Mouse (Mus musculus): ENCODE data around the gene Klrd1. TPM values are rescaled to one million over a fixed set of nuclear protein-coding genes. Genes with fewer than 3 reads are reported as not detected.

Gene Klrd1
- polyA plus RNA-seq, 1 experiment = 0.23 TPM

DNA sequence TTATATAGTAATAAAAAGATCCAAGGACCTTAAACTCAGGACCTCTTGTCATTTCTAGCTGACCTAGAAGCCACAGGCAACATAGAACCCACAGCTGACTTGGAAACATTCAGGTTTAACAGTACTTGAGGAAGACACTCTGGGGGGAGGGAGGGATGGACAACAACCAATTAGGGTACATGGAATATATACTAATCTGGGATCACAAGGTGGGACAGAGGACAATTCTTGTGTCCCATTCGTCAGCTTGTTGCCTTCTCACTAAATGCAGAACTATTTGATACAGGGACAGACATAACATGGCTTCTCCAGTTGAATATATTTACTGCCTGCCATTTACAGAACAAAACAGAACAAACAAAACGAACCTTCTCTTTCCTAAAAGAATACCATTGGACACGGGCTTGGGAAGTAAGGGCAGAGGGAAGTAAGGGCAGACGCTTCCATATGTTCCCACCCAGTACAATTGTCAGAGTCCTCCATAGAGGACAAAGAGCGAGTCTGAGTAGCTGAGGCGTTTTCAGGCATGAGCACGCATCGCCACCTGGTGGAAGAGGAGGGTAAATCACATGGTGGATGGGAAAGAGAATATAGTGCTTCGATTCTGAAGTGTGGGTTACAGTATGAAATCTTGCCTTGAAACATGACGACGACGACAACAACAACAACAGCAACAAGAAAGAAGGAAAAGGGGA is 32.5 kb upstream of the Klrd1 start:
- H3K27ac ChIP-seq (ENCODE audit: insufficient read depth, low read depth, low read length) = no peak overlapping the region
- no peaks in the 10 kb centered on the region for H3K36me3 ChIP-seq (ENCODE audit: control insufficient read depth, insufficient read depth, low read length)
- no peaks in the 10 kb centered on the region for H3K4me1 ChIP-seq (ENCODE audit: control insufficient read depth, insufficient read depth, insufficient read length, low read length)
- TF ChIP-seq CTCF (IDR thresholded peaks at IDR 0.05; ENCODE audit: extremely low read depth, insufficient read length, insufficient replicate concordance, low read depth, low read length) (peak; percentile 84; the same call in 1 of the 2 replicates), POLR2A (IDR thresholded peaks at IDR 0.05; ENCODE audit: low read depth, low read length) (no peak)
- H3K27me3 ChIP-seq (ENCODE audit: control insufficient read depth, insufficient read depth, low read length) = no peaks in the 10 kb centered on the region
- H3K4me3 ChIP-seq (ENCODE audit: low read depth, low read length) = no peak overlapping the region
- 10% methylated on average over 12 of the region's 12 CpGs for WGBS

DNA sequence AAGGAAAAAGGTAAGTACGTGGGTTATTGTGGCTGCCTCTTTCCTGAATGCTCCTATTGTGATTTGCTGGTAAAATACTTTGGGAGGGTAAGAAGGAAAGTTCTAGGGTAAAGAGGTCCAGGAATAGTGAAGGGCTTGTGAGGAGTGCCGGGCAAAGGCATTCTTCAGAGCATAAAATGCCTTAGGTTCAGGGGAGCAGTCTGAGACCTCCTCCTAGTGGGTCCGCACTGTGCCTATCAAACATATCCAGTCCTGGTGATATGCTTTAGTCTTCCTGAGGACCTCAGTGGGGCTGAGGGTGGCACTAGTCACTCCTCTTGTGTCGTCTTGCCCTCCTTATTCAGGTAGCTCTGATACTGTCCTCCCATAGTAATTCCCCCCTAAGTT is 31.9 kb upstream of the Klrd1 start:
- TF ChIP-seq CTCF (IDR thresholded peaks at IDR 0.05; ENCODE audit: extremely low read depth, insufficient read length, insufficient replicate concordance, low read depth, low read length) (no peak), POLR2A (IDR thresholded peaks at IDR 0.05; ENCODE audit: low read depth, low read length) (no peak)
- H3K4me3 ChIP-seq (ENCODE audit: low read depth, low read length) = no peak overlapping the region
- no peaks in the 10 kb centered on the region for H3K4me1 ChIP-seq (ENCODE audit: control insufficient read depth, insufficient read depth, insufficient read length, low read length)
- WGBS = 53% methylated on average over 4 of the region's 4 CpGs
- H3K27ac ChIP-seq (ENCODE audit: insufficient read depth, low read depth, low read length) = no peak overlapping the region
- H3K27me3 ChIP-seq (ENCODE audit: control insufficient read depth, insufficient read depth, low read length) = no peaks in the 10 kb centered on the region
- no peaks in the 10 kb centered on the region for H3K36me3 ChIP-seq (ENCODE audit: control insufficient read depth, insufficient read depth, low read length)

DNA sequence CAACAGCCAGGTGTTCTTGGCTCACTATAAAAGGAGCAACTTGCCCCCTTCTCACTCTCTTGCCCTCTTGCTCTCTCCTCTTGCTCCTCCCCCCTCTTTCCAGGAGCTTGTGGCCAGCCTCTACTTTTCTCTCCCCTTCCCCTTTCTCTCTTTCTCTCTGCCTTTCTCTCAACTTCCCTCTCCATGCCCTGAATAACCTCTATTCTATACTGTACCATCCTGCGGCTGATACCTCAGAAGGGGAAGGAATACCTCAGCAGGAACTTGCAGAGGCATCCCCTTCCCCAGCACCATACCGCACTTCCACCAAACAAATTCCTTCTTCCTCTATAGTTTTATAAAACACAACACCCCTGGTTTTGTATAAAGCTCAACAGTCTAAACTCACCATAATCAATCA is 26.3 kb upstream of the Klrd1 start:
- H3K4me3 ChIP-seq (ENCODE audit: low read depth, low read length) = no peak overlapping the region
- no peaks in the 10 kb centered on the region for H3K4me1 ChIP-seq (ENCODE audit: control insufficient read depth, insufficient read depth, insufficient read length, low read length)
- no peaks in the 10 kb centered on the region for H3K27me3 ChIP-seq (ENCODE audit: control insufficient read depth, insufficient read depth, low read length)
- TF ChIP-seq POLR2A (IDR thresholded peaks at IDR 0.05; ENCODE audit: low read depth, low read length) (no peak), CTCF (IDR thresholded peaks at IDR 0.05; ENCODE audit: extremely low read depth, insufficient read length, insufficient replicate concordance, low read depth, low read length) (no peak)
- 70% methylated on average over 2 of the region's 2 CpGs for WGBS
- H3K27ac ChIP-seq (ENCODE audit: insufficient read depth, low read depth, low read length) = no peak overlapping the region
- H3K36me3 ChIP-seq (ENCODE audit: control insufficient read depth, insufficient read depth, low read length) = no peaks in the 10 kb centered on the region

DNA sequence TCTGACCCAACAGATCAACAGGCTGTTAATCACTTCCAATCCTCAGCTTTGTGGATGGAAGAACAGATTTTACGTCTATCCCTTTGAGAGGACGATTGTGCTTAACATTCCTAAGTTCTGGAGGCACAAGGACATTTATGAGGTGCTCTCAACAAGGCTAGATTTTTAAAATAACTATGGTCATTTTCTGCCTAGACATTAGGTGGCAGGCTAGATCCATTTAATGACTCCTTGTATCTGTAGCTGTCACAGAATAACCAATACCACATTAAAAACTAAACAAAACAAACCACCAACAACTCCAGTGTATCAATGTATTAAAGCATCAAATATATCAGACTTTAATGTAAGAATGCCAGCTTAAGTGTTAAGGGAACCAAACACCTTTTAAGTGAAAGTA is 16.3 kb upstream of the Klrd1 start:
- H3K36me3 ChIP-seq (ENCODE audit: control insufficient read depth, insufficient read depth, low read length) = no peaks in the 10 kb centered on the region

DNA sequence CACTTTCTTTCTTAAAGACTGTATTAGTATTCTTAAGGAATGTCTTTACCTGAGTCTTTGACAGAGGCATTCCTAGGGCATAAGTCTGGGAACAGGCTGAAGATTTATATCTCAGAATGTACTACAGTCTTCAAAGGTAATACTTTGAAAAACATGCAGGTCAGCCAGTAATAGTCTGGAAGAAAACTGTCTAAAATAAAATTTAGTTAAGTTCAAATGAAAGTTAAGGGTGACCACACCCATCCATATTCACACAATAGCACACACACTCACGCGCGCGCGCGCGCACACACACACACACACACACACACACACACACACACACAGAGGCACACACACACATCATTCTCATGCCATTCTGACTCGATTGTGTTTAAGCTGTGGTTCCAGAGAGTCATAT is 14.0 kb upstream of the Klrd1 start, which contains the start of gene Klre1:
Klre1 (plus strand) TSS at position 301 of the 400 bp plus-strand sequence.
- Histone ChIP-seq H3K36me3 (ENCODE audit: control insufficient read depth, insufficient read depth, low read length) (no peaks in the 10 kb centered on the region), H3K27ac (ENCODE audit: insufficient read depth, low read depth, low read length) (no peak within 1 kb of the TSS), H3K27me3 (ENCODE audit: control insufficient read depth, insufficient read depth, low read length) (no peaks in the 10 kb centered on the region; the same call in none of the 2 replicates), H3K4me1 (ENCODE audit: control insufficient read depth, insufficient read depth, insufficient read length, low read length) (no peaks in the 10 kb centered on the region), H3K4me3 (ENCODE audit: low read depth, low read length) (no peak within 1 kb of the TSS)
- 89% methylated on average over 8 of the region's 8 CpGs for WGBS
- TF ChIP-seq POLR2A (IDR thresholded peaks at IDR 0.05; ENCODE audit: low read depth, low read length) = no peak
- TF ChIP-seq CTCF (IDR thresholded peaks at IDR 0.05; ENCODE audit: extremely low read depth, insufficient read length, insufficient replicate concordance, low read depth, low read length) = no peak

More for the DNA sequence above, 16.3 kb upstream of the Klrd1 start:
- Histone ChIP-seq H3K27ac (ENCODE audit: insufficient read depth, low read depth, low read length) (no peak overlapping the region), H3K4me3 (ENCODE audit: low read depth, low read length) (no peak overlapping the region), H3K4me1 (ENCODE audit: control insufficient read depth, insufficient read depth, insufficient read length, low read length) (no peaks in the 10 kb centered on the region), H3K27me3 (ENCODE audit: control insufficient read depth, insufficient read depth, low read length) (no peaks in the 10 kb centered on the region; the same call in none of the 2 replicates)
- 1% methylated on average over 2 of the region's 2 CpGs for WGBS
- TF ChIP-seq CTCF (IDR thresholded peaks at IDR 0.05; ENCODE audit: extremely low read depth, insufficient read length, insufficient replicate concordance, low read depth, low read length) (no peak), POLR2A (IDR thresholded peaks at IDR 0.05; ENCODE audit: low read depth, low read length) (no peak)

DNA sequence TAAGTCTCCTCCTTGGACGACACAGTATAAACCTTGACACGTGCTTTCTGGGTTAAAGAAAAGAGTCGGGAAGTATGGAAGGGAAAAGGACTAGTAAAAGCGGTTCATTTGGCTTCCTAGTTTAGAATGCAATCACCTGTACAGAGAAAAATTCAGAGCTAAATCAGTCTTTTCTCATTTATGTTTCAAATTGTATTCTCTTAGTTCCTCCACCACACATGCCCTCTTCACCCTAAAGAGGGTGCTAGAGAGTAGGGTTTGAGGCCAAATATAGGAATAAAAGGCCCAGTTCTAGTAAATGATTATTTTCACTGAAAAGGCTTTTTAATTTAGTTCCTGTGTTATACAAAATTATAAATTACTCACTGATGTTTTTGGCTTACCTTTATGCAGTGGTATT is 10.3 kb upstream of the Klrd1 start:
- WGBS = 53% methylated on average over 4 of the region's 4 CpGs
- H3K4me3 ChIP-seq (ENCODE audit: low read depth, low read length) = no peak overlapping the region
- TF ChIP-seq CTCF (IDR thresholded peaks at IDR 0.05; ENCODE audit: extremely low read depth, insufficient read length, insufficient replicate concordance, low read depth, low read length) (no peak), POLR2A (IDR thresholded peaks at IDR 0.05; ENCODE audit: low read depth, low read length) (no peak)
- no peaks in the 10 kb centered on the region for H3K4me1 ChIP-seq (ENCODE audit: control insufficient read depth, insufficient read depth, insufficient read length, low read length)
- no peak overlapping the region for H3K27ac ChIP-seq (ENCODE audit: insufficient read depth, low read depth, low read length)
- H3K36me3 ChIP-seq (ENCODE audit: control insufficient read depth, insufficient read depth, low read length) = no peaks in the 10 kb centered on the region
- H3K27me3 ChIP-seq (ENCODE audit: control insufficient read depth, insufficient read depth, low read length) = no peaks in the 10 kb centered on the region; the same call in 1 of the 2 replicates

DNA sequence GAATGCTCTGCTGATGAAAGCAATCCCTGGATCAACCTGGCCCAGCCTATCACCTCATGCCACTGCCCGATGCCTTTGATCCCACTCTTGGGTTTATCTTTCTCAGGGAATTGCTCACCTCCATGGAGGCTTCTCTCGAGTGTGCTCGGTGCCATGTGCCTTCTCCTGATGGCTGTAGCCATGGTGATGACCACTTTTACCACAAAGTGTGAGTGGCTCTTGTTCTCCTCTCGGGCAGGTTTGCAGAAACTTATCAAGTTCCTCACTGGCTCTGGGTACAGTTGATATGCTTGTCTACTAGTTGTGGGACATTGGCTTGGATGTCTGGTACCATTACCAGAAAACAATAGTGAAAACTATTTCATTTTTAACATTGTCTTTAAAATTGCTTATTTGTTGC is 9.7 kb upstream of the Klrd1 start:
- 64% methylated on average over 4 of the region's 4 CpGs for WGBS
- Histone ChIP-seq H3K4me1 (ENCODE audit: control insufficient read depth, insufficient read depth, insufficient read length, low read length) (no peaks in the 10 kb centered on the region), H3K36me3 (ENCODE audit: control insufficient read depth, insufficient read depth, low read length) (no peaks in the 10 kb centered on the region), H3K27ac (ENCODE audit: insufficient read depth, low read depth, low read length) (no peak overlapping the region), H3K4me3 (ENCODE audit: low read depth, low read length) (no peak overlapping the region), H3K27me3 (ENCODE audit: control insufficient read depth, insufficient read depth, low read length) (no peaks in the 10 kb centered on the region; the same call in 1 of the 2 replicates)
- TF ChIP-seq CTCF (IDR thresholded peaks at IDR 0.05; ENCODE audit: extremely low read depth, insufficient read length, insufficient replicate concordance, low read depth, low read length) = no peak
- TF ChIP-seq POLR2A (IDR thresholded peaks at IDR 0.05; ENCODE audit: low read depth, low read length) = no peak
